Comparison of ENCODE assay signal across 8 mouse cellular contexts in genomic region chr3:107278479-107279269, GRCm38 (mm10). TPM values are rescaled to one million over a fixed set of nuclear protein-coding genes. Genes with fewer than 3 reads are reported as not detected.
DNase-seq lines count a peak whose midpoint lies in the region; ATAC-seq and TF ChIP-seq lines count a peak whose summit lies in the region.

Gene Lamtor5 (plus strand): TSS chr3:107278858.

- 0 out of 2 replicates have a peak, but pooled peaks cover 8% of the 10 kb centered on the region for H3K27me3 ChIP-seq in heart, embryonic 10.5 days (ENCODE audit: insufficient read depth, poor library complexity, severe bottlenecking)
- H3K27me3 ChIP-seq in kidney, embryonic 15.5 days = no peaks in the 10 kb centered on the region

- DNase-seq in A20 (ENCODE audit: low read depth, low spot score) (peak; percentile 92), liver (peak; percentile 86)
- DNase-seq in heart, embryonic 10.5 days (ENCODE audit: low spot score) = peak; percentile 94
- peak; percentile 86 to 94 for DNase-seq in spleen, postnatal 4 days (ENCODE audit: low spot score in 2 of 2)

- peak within 1 kb of the TSS; percentile 67 for H3K4me2 ChIP-seq in kidney, embryonic 15.5 days

- TF ChIP-seq CTCF in bone marrow macrophage, adult 2 months (IDR thresholded peaks at IDR 0.05; ENCODE audit: low read depth, low read length) = no peak
- no peak for TF ChIP-seq CTCF in embryonic fibroblast, embryonic 13.5 days (IDR thresholded peaks at IDR 0.05; ENCODE audit: borderline replicate concordance, insufficient read depth, low read length)

- H3K9ac ChIP-seq in kidney, embryonic 15.5 days = peak within 1 kb of the TSS; percentile 65

- peak within 1 kb of the TSS; percentile 40 for H3K27ac ChIP-seq in bone marrow macrophage, adult 2 months (ENCODE audit: insufficient read depth, low read depth, low read length)
- no peak within 1 kb of the TSS for H3K27ac ChIP-seq in embryonic fibroblast, embryonic 13.5 days (ENCODE audit: insufficient read depth, low read length)
- peak within 1 kb of the TSS; percentile 84 for H3K27ac ChIP-seq in heart, embryonic 10.5 days
- 0 out of 2 replicates have a peak within 1 kb of the TSS, but pooled peaks have one; percentile 10 for H3K27ac ChIP-seq in kidney, embryonic 15.5 days

- peak; percentile 91 for ATAC-seq in kidney, embryonic 15.5 days (replicated peaks; ENCODE audit: low FRiP score)
- ATAC-seq in monocyte, adult 5-6 weeks (replicated peaks; ENCODE audit: insufficient number of reproducible peaks, low FRiP score, low TSS enrichment, poor library complexity, severe bottlenecking) = peak; percentile 85

- H3K4me1 ChIP-seq in bone marrow macrophage, adult 2 months (ENCODE audit: control insufficient read depth, insufficient read depth, low read length) = peaks cover 8% of the 10 kb centered on the region
- peaks cover 4% of the 10 kb centered on the region; the same call in 1 of the 2 replicates for H3K4me1 ChIP-seq in embryonic fibroblast, embryonic 13.5 days (ENCODE audit: control insufficient read depth, insufficient read depth, low read length)
- peaks cover 7% of the 10 kb centered on the region; the same call in 1 of the 2 replicates for H3K4me1 ChIP-seq in heart, embryonic 10.5 days
- peaks cover 19% of the 10 kb centered on the region for H3K4me1 ChIP-seq in kidney, embryonic 15.5 days

- TF ChIP-seq POLR2A in bone marrow macrophage, adult 2 months (IDR thresholded peaks at IDR 0.05; ENCODE audit: borderline replicate concordance, low read depth, low read length) = no peak
- peak; percentile 46 for TF ChIP-seq POLR2A in embryonic fibroblast, embryonic 13.5 days (IDR thresholded peaks at IDR 0.05; ENCODE audit: low read depth, low read length)

- H3K4me3 ChIP-seq in bone marrow macrophage, adult 2 months (ENCODE audit: insufficient read depth, low read length) = peak within 1 kb of the TSS; percentile 93
- peak within 1 kb of the TSS; percentile 65 for H3K4me3 ChIP-seq in embryonic fibroblast, embryonic 13.5 days (ENCODE audit: insufficient read depth, low read length)
- peak within 1 kb of the TSS; percentile 83 for H3K4me3 ChIP-seq in heart, embryonic 10.5 days
- peak within 1 kb of the TSS; percentile 68 for H3K4me3 ChIP-seq in kidney, embryonic 15.5 days (replicated peaks)

- H3K36me3 ChIP-seq in heart, embryonic 10.5 days = peaks cover 19% of the 10 kb centered on the region
- H3K36me3 ChIP-seq in kidney, embryonic 15.5 days = peaks cover 23% of the 10 kb centered on the region

- WGBS in heart, embryonic 10.5 days = 3% methylated on average over 43 of the region's 43 CpGs
- WGBS in kidney, embryonic 15.5 days = 3% methylated on average over 43 of the region's 43 CpGs

- no peaks in the 10 kb centered on the region for H3K9me3 ChIP-seq in heart, embryonic 10.5 days
- H3K9me3 ChIP-seq in kidney, embryonic 15.5 days (replicated peaks) = no peaks in the 10 kb centered on the region

RNA-seq across cellular contexts. Expression of gene Lamtor5, which starts in this region (rescaled TPM):
- 130 and 131 TPM in 2 replicates for polyA plus RNA-seq in bone marrow macrophage, adult 2 months (2012; ENCODE audit: insufficient read depth, insufficient read length, missing spikeins)
- 72.9 and 84.2 TPM in 2 replicates for polyA plus RNA-seq in embryonic fibroblast, embryonic 13.5 days (2011; ENCODE audit: insufficient read length, low read depth, missing spikeins)
- polyA plus RNA-seq in heart, embryonic 10.5 days (2016; fragmentation: Nextera tagmentation; extraction: Ambion mirVana) = 157 and 163 TPM in 2 replicates
- 192 and 199 TPM in 2 replicates for polyA plus RNA-seq in kidney, embryonic 15.5 days (2015; fragmentation: Nextera tagmentation; extraction: Ambion mirVana)
- 53.9 to 104 TPM (median 75.6 TPM) in 3 replicates for total RNA-seq in monocyte, adult 5-6 weeks (2017)
